8 mouse cellular contexts compared by ENCODE assay signal in genomic region chr11:120629911-120630310, GRCm38 (mm10). TPM values are rescaled to one million over a fixed set of nuclear protein-coding genes. Genes with fewer than 3 reads are reported as not detected.
A peak's percentile ranks its signal among the peaks of the same experiment; 100 is the strongest.
DNase-seq lines count a peak whose midpoint lies in the region; ATAC-seq and TF ChIP-seq lines count a peak whose summit lies in the region.

No protein-coding gene starts in this region.

- no peak overlapping the region; the same call in 1 of the 2 replicates for H3K4me3 ChIP-seq in layer of hippocampus, adult 2 months
- peak overlapping the region; percentile 86 for H3K4me3 ChIP-seq in heart, embryonic 12.5 days
- H3K4me3 ChIP-seq in kidney, embryonic 16.5 days (ENCODE audit: low read length) = peak overlapping the region; percentile 8; the same call in 1 of the 2 replicates
- peak overlapping the region; percentile 52 for H3K4me3 ChIP-seq in macrophage (ENCODE audit: inconsistent target)

- H3K36me3 ChIP-seq in heart, embryonic 12.5 days = peaks cover 24% of the 10 kb centered on the region
- H3K36me3 ChIP-seq in kidney, embryonic 16.5 days (ENCODE audit: insufficient read depth, low read length) = peaks cover 17% of the 10 kb centered on the region
- H3K36me3 ChIP-seq in macrophage (ENCODE audit: inconsistent target) = no peaks in the 10 kb centered on the region

- H3K9me3 ChIP-seq in heart, embryonic 12.5 days (replicated peaks) = no peaks in the 10 kb centered on the region
- H3K9me3 ChIP-seq in kidney, embryonic 16.5 days (ENCODE audit: low read length) = no peaks in the 10 kb centered on the region

- peak; percentile 10; the same call in 1 of the 2 replicates for ATAC-seq in common myeloid progenitor, adult 5-6 weeks (replicated peaks; ENCODE audit: low read depth, poor library complexity, severe bottlenecking)
- peak; percentile 63 for ATAC-seq in heart, embryonic 12.5 days (ENCODE audit: insufficient number of reproducible peaks, low FRiP score)
- no peak for ATAC-seq in kidney, embryonic 16.5 days (ENCODE audit: low FRiP score, low TSS enrichment)

- 10% methylated on average over 7 of the region's 7 CpGs for WGBS in heart, embryonic 12.5 days
- 23% methylated on average over 7 of the region's 7 CpGs for WGBS in kidney, embryonic 16.5 days
- WGBS in macrophage (ENCODE audit: missing documents) = 0% methylated on average over 7 of the region's 7 CpGs

- H3K9ac ChIP-seq in heart, embryonic 12.5 days = peak overlapping the region; percentile 85
- peak overlapping the region; percentile 40 for H3K9ac ChIP-seq in kidney, embryonic 16.5 days (replicated peaks; ENCODE audit: low read length)

- no peak for TF ChIP-seq CTCF in layer of hippocampus, adult 2 months (conservative IDR thresholded peaks at IDR 0.05)

- peak overlapping the region; percentile 86 for H3K4me2 ChIP-seq in heart, embryonic 12.5 days
- H3K4me2 ChIP-seq in kidney, embryonic 16.5 days (replicated peaks; ENCODE audit: low read depth, low read length) = peak overlapping the region; percentile 37

- peaks cover 59% of the 10 kb centered on the region for H3K4me1 ChIP-seq in heart, embryonic 12.5 days (replicated peaks)
- peaks cover 44% of the 10 kb centered on the region for H3K4me1 ChIP-seq in kidney, embryonic 16.5 days (ENCODE audit: insufficient read depth, low read length)

- DNase-seq in layer of hippocampus, adult 2 months (ENCODE audit: low spot score in 2 of 2) = no peak
- no peak for DNase-seq in layer of hippocampus, adult 9-10 months (ENCODE audit: low spot score)
- DNase-seq in right cerebral cortex, postnatal 10 days (ENCODE audit: low spot score in 2 of 2) = no peak
- no peak for DNase-seq in right cerebral cortex, postnatal 36 days (ENCODE audit: low spot score in 2 of 2)

- H3K27me3 ChIP-seq in heart, embryonic 12.5 days (replicated peaks) = no peaks in the 10 kb centered on the region
- H3K27me3 ChIP-seq in kidney, embryonic 16.5 days (ENCODE audit: insufficient read depth, low read length) = no peaks in the 10 kb centered on the region

- peaks cover 83% of the 10 kb centered on the region for H3K79me2 ChIP-seq in macrophage (ENCODE audit: inconsistent target)

- H3K27ac ChIP-seq in layer of hippocampus, adult 2 months = peak overlapping the region; percentile 73
- peak overlapping the region; percentile 91 for H3K27ac ChIP-seq in heart, embryonic 12.5 days (ENCODE audit: poor library complexity, severe bottlenecking)
- peak overlapping the region; percentile 85 for H3K27ac ChIP-seq in kidney, embryonic 16.5 days (ENCODE audit: low read length)
- H3K27ac ChIP-seq in macrophage = peak overlapping the region; percentile 99

RNA-seq across cellular contexts. Expression of gene Mafg, which starts 3.5 kb away (rescaled TPM):
- total RNA-seq in layer of hippocampus, adult 2 months (2021) = 10 to 100 TPM; 71.6 to 80.3 TPM
- total RNA-seq in common myeloid progenitor, adult 5-6 weeks (2017) = 20.3 and 22.1 TPM in 2 replicates
- 27.9 and 31.5 TPM in 2 replicates for polyA plus RNA-seq in heart, embryonic 12.5 days (2016; fragmentation: Nextera tagmentation; extraction: Ambion mirVana)
- polyA plus RNA-seq in kidney, embryonic 16.5 days (2015; fragmentation: Nextera tagmentation; extraction: Ambion mirVana) = 24.3 and 25.4 TPM in 2 replicates
- total RNA-seq in macrophage (2018; cell fraction: chromatin; rRNA removed) = 100 to 1,000 TPM; 127 to 265 (median 218) TPM
- total RNA-seq in macrophage (2018; cell fraction: cytosol; rRNA removed) = 10 to 100 TPM; 29.7 to 53.1 (median 42.5) TPM
- 100 to 1,000 TPM; 103 to 262 (median 141) TPM for total RNA-seq in macrophage (2018; cell fraction: nucleus; rRNA removed)
- 18.1 to 68.2 TPM (median 39.6 TPM) in 3 replicates for polyA plus RNA-seq in macrophage (2018)

RNA-seq across cellular contexts. Expression of gene Sirt7, which starts 4.9 kb away (rescaled TPM):
- total RNA-seq in layer of hippocampus, adult 2 months (2021) = 10 to 100 TPM; 42.9 to 46.4 TPM
- total RNA-seq in common myeloid progenitor, adult 5-6 weeks (2017) = 45.8 and 50.4 TPM in 2 replicates
- 20.1 and 20.4 TPM in 2 replicates for polyA plus RNA-seq in heart, embryonic 12.5 days (2016; fragmentation: Nextera tagmentation; extraction: Ambion mirVana)
- polyA plus RNA-seq in kidney, embryonic 16.5 days (2015; fragmentation: Nextera tagmentation; extraction: Ambion mirVana) = 38.9 and 39.3 TPM in 2 replicates
- 100 to 1,000 TPM; 131 to 498 (median 330) TPM for total RNA-seq in macrophage (2018; cell fraction: chromatin; rRNA removed)
- total RNA-seq in macrophage (2018; cell fraction: cytosol; rRNA removed) = 10 to 100 TPM; 27.1 to 83.0 (median 62.4) TPM
- total RNA-seq in macrophage (2018; cell fraction: nucleus; rRNA removed) = 100 to 1,000 TPM in 25 of 26 experiments, 10 to 100 TPM in 1; 90.8 to 277 (median 168) TPM
- polyA plus RNA-seq in macrophage (2018) = 37.3 to 77.5 TPM (median 50.4 TPM) in 3 replicates

RNA-seq across cellular contexts. Expression of gene Pcyt2, which starts 12.2 kb away (rescaled TPM):
- 100 to 1,000 TPM; 128 to 142 TPM for total RNA-seq in layer of hippocampus, adult 2 months (2021)
- 34.5 and 38.6 TPM in 2 replicates for total RNA-seq in common myeloid progenitor, adult 5-6 weeks (2017)
- 82.1 and 82.9 TPM in 2 replicates for polyA plus RNA-seq in heart, embryonic 12.5 days (2016; fragmentation: Nextera tagmentation; extraction: Ambion mirVana)
- 164 and 174 TPM in 2 replicates for polyA plus RNA-seq in kidney, embryonic 16.5 days (2015; fragmentation: Nextera tagmentation; extraction: Ambion mirVana)
- 100 to 1,000 TPM; 136 to 537 (median 250) TPM for total RNA-seq in macrophage (2018; cell fraction: chromatin; rRNA removed)
- total RNA-seq in macrophage (2018; cell fraction: cytosol; rRNA removed) = 10 to 100 TPM; 15.5 to 47.5 (median 25.2) TPM
- total RNA-seq in macrophage (2018; cell fraction: nucleus; rRNA removed) = 100 to 1,000 TPM in 23 of 26 experiments, 10 to 100 TPM in 3; 67.5 to 355 (median 144) TPM
- polyA plus RNA-seq in macrophage (2018) = 23.8 to 69.4 TPM (median 36.2 TPM) in 3 replicates

RNA-seq across cellular contexts. Expression of gene Pycr1, which starts 13.7 kb away (rescaled TPM):
- total RNA-seq in layer of hippocampus, adult 2 months (2021) = 1 to 10 TPM; 1.3 to 1.8 TPM
- total RNA-seq in common myeloid progenitor, adult 5-6 weeks (2017) = 9.9 and 11.7 TPM in 2 replicates
- 23.1 and 23.9 TPM in 2 replicates for polyA plus RNA-seq in heart, embryonic 12.5 days (2016; fragmentation: Nextera tagmentation; extraction: Ambion mirVana)
- 26.8 and 27.3 TPM in 2 replicates for polyA plus RNA-seq in kidney, embryonic 16.5 days (2015; fragmentation: Nextera tagmentation; extraction: Ambion mirVana)
- 1 to 10 TPM in 1 of 26 experiments, under 1 TPM in 1, not detected in 24; 0.36 to 6.1 TPM for total RNA-seq in macrophage (2018; cell fraction: chromatin; rRNA removed)
- under 1 TPM in 11 of 26 experiments, not detected in 15; 0.08 to 0.61 (median 0.15) TPM for total RNA-seq in macrophage (2018; cell fraction: cytosol; rRNA removed)
- under 1 TPM in 2 of 26 experiments, not detected in 24; 0.40 to 0.50 TPM for total RNA-seq in macrophage (2018; cell fraction: nucleus; rRNA removed)
- not detected in 3 replicates for polyA plus RNA-seq in macrophage (2018)

RNA-seq across cellular contexts. Expression of gene Myadml2, which starts 18.0 kb away (rescaled TPM):
- 1 to 10 TPM; 3.9 to 8.7 TPM for total RNA-seq in layer of hippocampus, adult 2 months (2021)
- total RNA-seq in common myeloid progenitor, adult 5-6 weeks (2017) = not detected in 2 replicates
- polyA plus RNA-seq in heart, embryonic 12.5 days (2016; fragmentation: Nextera tagmentation; extraction: Ambion mirVana) = 9.8 and 10.9 TPM in 2 replicates
- 0.51 and 0.73 TPM in 2 replicates for polyA plus RNA-seq in kidney, embryonic 16.5 days (2015; fragmentation: Nextera tagmentation; extraction: Ambion mirVana)
- total RNA-seq in macrophage (2018; cell fraction: chromatin; rRNA removed) = not detected
- total RNA-seq in macrophage (2018; cell fraction: cytosol; rRNA removed) = not detected
- not detected for total RNA-seq in macrophage (2018; cell fraction: nucleus; rRNA removed)
- polyA plus RNA-seq in macrophage (2018) = not detected in 3 replicates
